Mouse (Mus musculus) cerebellum, adult 2 months (tissue): ENCODE data around the gene Slc28a3.
A peak's percentile ranks its signal among the peaks of the same experiment; 100 is the strongest.

ENCODE experiments used
- CTCF ChIP-seq: fragments of 200-500 bp; IDR thresholded peaks from 2 replicates; pipeline ENCODE4 v1.5.1; 2011; ENCODE audit warnings: low read depth, mild to moderate bottlenecking, control low read depth, low read length, moderate library complexity, borderline replicate concordance; ENCODE audit not compliant: insufficient read depth
- POLR2A ChIP-seq: fragments of 200-500 bp; IDR thresholded peaks from 2 replicates; pipeline ENCODE4 v1.6.1; 2011; ENCODE audit warnings: low read length, control low read depth, borderline replicate concordance; ENCODE audit not compliant: insufficient read depth

DNA sequence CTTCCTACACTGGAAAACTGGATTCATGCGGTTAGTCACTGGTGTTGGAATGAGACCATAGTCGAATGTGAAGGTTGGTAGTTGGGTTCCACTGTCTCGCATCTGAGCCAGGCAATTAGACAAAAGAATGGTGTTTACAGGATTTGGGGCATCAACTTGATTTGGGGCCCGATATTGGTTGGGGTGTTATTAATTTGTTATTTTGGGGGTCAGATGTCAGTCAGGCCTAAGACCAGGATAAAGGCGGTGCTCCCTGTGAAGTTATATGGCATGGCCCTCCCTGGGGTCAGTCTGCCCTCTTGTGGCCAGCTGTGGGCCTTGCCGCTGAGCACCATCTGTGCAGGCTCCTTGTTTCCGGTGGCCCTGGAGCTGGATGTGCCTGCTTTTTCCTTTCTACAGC, 67.6 kb downstream of the Slc28a3 start:
- no peak for TF ChIP-seq POLR2A
- TF ChIP-seq CTCF, result peak; percentile 81
